Mouse (Mus musculus): ENCODE measurements at regions not wholly inside any gene's neighbourhood (a gene's known extent, or its start where the extent isn't known, plus 50 kb on each side); places are given as distances from the start of the nearest gene placed in this dataset.

DNA sequence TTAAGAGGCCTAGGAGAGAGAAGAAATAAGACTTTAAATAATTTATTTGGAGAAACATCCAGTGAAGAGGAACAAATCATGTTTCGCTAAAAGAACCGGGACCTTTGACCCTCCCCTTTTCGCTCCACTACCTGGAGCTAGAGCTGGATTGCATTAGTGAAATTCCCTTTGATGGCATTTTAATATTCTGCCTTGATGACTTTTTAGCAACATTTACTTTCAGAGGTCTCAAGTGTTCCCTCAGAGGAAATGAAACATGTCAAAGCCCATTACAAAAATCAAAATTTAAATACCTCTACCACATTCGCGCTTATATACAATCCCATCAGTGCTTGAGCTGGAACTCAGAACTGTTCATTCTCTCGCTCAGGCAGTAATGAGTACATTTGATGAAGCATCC, 297.0 kb upstream of the Gm10295 start:
- Histone ChIP-seq H3K36me3 (ENCODE audit: control insufficient read depth, insufficient read depth, low read length) (no peaks in the 10 kb centered on the region), H3K27ac (ENCODE audit: low read depth, low read length) (no peak overlapping the region), H3K4me2 (replicated peaks; ENCODE audit: low read depth, low read length) (no peak overlapping the region), H3K4me1 (ENCODE audit: control insufficient read depth, insufficient read depth, low read length) (no peaks in the 10 kb centered on the region), H3K4me3 (ENCODE audit: low read length) (no peak overlapping the region), H3K9me3 (ENCODE audit: control insufficient read depth, low read length) (no peaks in the 10 kb centered on the region), H3K9ac (ENCODE audit: low read depth, low read length) (no peak overlapping the region), H3K27me3 (ENCODE audit: control insufficient read depth, insufficient read depth, low read length) (no peaks in the 10 kb centered on the region)
- 59% methylated on average over 6 of the region's 6 CpGs for WGBS
- ATAC-seq (ENCODE audit: low FRiP score, low TSS enrichment), result 0 out of 2 replicates have a peak, but pooled peaks have one; percentile 12

DNA sequence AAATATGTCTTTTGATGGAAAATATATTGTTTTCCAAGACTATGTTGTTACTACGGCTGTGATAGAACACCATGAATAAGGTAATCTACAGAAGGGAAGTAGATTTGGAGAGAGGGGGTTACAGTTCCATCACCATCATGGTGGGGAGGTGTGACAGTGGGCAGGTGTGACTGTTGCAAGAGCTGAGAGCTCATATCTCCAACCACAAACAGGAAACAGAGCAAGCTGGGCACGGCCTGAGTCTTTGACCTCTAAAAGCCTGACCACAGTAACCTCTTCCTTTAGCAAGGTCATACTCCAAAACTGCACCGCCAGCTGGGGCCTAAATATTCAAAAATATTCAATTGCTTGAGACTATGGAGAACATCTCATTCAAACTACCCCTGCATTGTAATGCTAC, 295.7 kb upstream of the Gm10295 start:
- WGBS, result 87% methylated on average over 3 of the region's 3 CpGs
- no peak overlapping the region for H3K4me3 ChIP-seq (ENCODE audit: low read length)
- no peaks in the 10 kb centered on the region for H3K4me1 ChIP-seq (ENCODE audit: control insufficient read depth, insufficient read depth, low read length)
- no peaks in the 10 kb centered on the region for H3K36me3 ChIP-seq (ENCODE audit: control insufficient read depth, insufficient read depth, low read length)
- H3K9me3 ChIP-seq (ENCODE audit: control insufficient read depth, low read length), result no peaks in the 10 kb centered on the region
- no peaks in the 10 kb centered on the region for H3K27me3 ChIP-seq (ENCODE audit: control insufficient read depth, insufficient read depth, low read length)
- H3K27ac ChIP-seq (ENCODE audit: low read depth, low read length), result no peak overlapping the region
- ATAC-seq (ENCODE audit: low FRiP score, low TSS enrichment), result no peak
- no peak overlapping the region for H3K4me2 ChIP-seq (replicated peaks; ENCODE audit: low read depth, low read length)
- no peak overlapping the region for H3K9ac ChIP-seq (ENCODE audit: low read depth, low read length)

DNA sequence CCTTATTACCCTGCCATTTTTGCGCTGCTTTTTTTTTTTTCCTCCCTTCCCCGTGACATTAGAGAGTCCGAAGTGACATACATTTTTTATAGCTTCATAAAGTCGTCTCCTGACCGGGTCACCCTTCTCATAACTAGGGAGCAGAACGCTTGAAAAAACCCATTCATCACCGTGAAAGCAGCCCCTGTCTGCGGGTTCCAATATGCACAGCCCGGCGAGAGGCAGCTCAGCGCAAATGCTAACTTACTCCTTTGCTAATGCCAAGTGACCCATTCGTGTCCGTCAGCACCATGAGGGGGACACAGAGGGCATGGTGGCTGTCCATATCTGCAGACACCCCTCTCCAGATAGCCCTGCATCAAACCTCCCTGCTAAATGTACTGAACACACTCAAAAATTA, 271.8 kb upstream of the Gm10295 start:
- H3K4me1 ChIP-seq (ENCODE audit: control insufficient read depth, insufficient read depth, low read length), result 0 out of 2 replicates have a peak, but pooled peaks cover 3% of the 10 kb centered on the region
- no peak overlapping the region for H3K27ac ChIP-seq (ENCODE audit: low read depth, low read length)
- no peaks in the 10 kb centered on the region for H3K27me3 ChIP-seq (ENCODE audit: control insufficient read depth, insufficient read depth, low read length)
- peak overlapping the region; percentile 10; the same call in 1 of the 2 replicates for H3K4me2 ChIP-seq (replicated peaks; ENCODE audit: low read depth, low read length)
- H3K4me3 ChIP-seq (ENCODE audit: low read length), result no peak overlapping the region
- H3K36me3 ChIP-seq (ENCODE audit: control insufficient read depth, insufficient read depth, low read length), result no peaks in the 10 kb centered on the region
- WGBS, result 22% methylated on average over 13 of the region's 13 CpGs
- no peak overlapping the region for H3K9ac ChIP-seq (ENCODE audit: low read depth, low read length)
- no peak for ATAC-seq (ENCODE audit: low FRiP score, low TSS enrichment)
- H3K9me3 ChIP-seq (ENCODE audit: control insufficient read depth, low read length), result no peaks in the 10 kb centered on the region

DNA sequence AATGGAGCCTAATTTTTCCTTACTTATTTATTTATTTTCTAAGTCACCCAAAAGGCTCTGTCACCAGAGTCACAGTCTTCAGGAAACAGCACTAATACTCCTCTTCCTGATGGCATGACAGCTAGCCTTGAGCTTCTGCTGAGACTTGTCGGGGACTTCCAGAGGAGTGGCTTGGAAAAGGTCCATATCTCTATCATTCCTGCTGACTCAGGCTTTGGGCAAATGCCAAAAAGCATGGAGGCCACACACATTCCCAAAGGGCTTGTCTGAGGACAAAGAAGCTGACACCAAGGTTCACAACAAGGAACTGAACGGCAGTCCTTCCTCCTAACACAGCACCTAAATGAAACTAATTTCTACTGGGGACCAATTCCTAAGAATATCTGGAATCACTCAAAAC, 251.9 kb upstream of the Gm10295 start:
- Histone ChIP-seq H3K4me1 (ENCODE audit: control insufficient read depth, insufficient read depth, low read length) (no peaks in the 10 kb centered on the region), H3K27ac (ENCODE audit: low read depth, low read length) (no peak overlapping the region), H3K4me2 (replicated peaks; ENCODE audit: low read depth, low read length) (no peak overlapping the region), H3K9me3 (ENCODE audit: control insufficient read depth, low read length) (no peaks in the 10 kb centered on the region), H3K27me3 (ENCODE audit: control insufficient read depth, insufficient read depth, low read length) (no peaks in the 10 kb centered on the region), H3K4me3 (ENCODE audit: low read length) (no peak overlapping the region), H3K9ac (ENCODE audit: low read depth, low read length) (no peak overlapping the region), H3K36me3 (ENCODE audit: control insufficient read depth, insufficient read depth, low read length) (no peaks in the 10 kb centered on the region)
- no peak for ATAC-seq (ENCODE audit: low FRiP score, low TSS enrichment)
- 63% methylated on average over 2 of the region's 2 CpGs for WGBS

DNA sequence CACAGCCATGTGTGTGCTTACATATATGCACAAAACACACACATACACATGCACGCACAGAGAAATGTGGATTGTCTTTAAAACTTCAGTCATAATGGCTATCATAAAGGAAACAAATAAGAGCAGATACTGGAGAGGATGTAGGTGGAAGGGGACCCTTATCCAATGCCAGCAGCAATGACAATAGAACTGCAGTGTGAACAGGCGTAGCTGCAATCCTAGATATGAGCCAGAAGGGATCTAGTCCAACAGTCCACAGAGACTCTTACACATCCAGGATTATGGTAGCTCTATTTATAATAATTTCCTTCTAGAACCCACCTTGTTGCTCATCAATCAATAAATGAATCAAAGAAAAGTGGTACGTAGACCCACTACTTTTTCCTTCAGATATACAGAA, 245.5 kb upstream of the Gm10295 start:
- Histone ChIP-seq H3K27me3 (ENCODE audit: control insufficient read depth, insufficient read depth, low read length) (no peaks in the 10 kb centered on the region), H3K4me1 (ENCODE audit: control insufficient read depth, insufficient read depth, low read length) (no peaks in the 10 kb centered on the region), H3K9me3 (ENCODE audit: control insufficient read depth, low read length) (no peaks in the 10 kb centered on the region), H3K4me2 (replicated peaks; ENCODE audit: low read depth, low read length) (no peak overlapping the region), H3K9ac (ENCODE audit: low read depth, low read length) (no peak overlapping the region), H3K36me3 (ENCODE audit: control insufficient read depth, insufficient read depth, low read length) (no peaks in the 10 kb centered on the region), H3K27ac (ENCODE audit: low read depth, low read length) (no peak overlapping the region), H3K4me3 (ENCODE audit: low read length) (no peak overlapping the region)
- WGBS, result 95% methylated on average over 3 of the region's 3 CpGs
- ATAC-seq (ENCODE audit: low FRiP score, low TSS enrichment), result no peak

DNA sequence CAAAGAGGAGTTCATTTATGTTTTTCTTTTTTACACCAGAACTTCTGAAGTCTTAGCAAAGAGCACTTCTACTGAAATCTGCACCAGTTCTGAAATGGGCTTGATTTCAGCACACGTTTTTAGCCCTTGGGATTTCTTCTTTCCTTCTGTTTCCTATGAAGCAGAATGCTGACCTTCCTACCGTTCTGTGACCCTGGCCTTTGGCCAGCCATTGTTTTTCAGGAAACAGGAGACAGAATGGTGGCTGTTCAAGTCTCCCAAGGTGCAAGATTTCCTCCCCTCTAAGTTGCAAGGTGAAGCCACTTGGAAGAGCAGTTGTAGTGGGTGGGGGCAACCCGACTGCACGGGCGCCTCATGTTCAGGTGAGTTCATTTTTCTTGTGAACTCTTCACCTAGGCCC, 236.3 kb upstream of the Gm10295 start:
- H3K27me3 ChIP-seq (ENCODE audit: control insufficient read depth, insufficient read depth, low read length), result no peaks in the 10 kb centered on the region
- no peak for ATAC-seq (ENCODE audit: low FRiP score, low TSS enrichment)
- H3K4me1 ChIP-seq (ENCODE audit: control insufficient read depth, insufficient read depth, low read length), result no peaks in the 10 kb centered on the region
- H3K36me3 ChIP-seq (ENCODE audit: control insufficient read depth, insufficient read depth, low read length), result no peaks in the 10 kb centered on the region
- H3K9ac ChIP-seq (ENCODE audit: low read depth, low read length), result no peak overlapping the region
- no peak overlapping the region for H3K4me2 ChIP-seq (replicated peaks; ENCODE audit: low read depth, low read length)
- no peak overlapping the region; the same call in 1 of the 2 replicates for H3K27ac ChIP-seq (ENCODE audit: low read depth, low read length)
- no peak overlapping the region for H3K4me3 ChIP-seq (ENCODE audit: low read length)
- no peaks in the 10 kb centered on the region for H3K9me3 ChIP-seq (ENCODE audit: control insufficient read depth, low read length)
- WGBS, result 64% methylated on average over 5 of the region's 5 CpGs

- no peak for ATAC-seq (ENCODE audit: low FRiP score, low TSS enrichment)
- WGBS, result 28% methylated on average over 1 of the region's 1 CpGs
These were observed 232.3 kb upstream of the Gm10295 start for GRCm38 (mm10) chr7:71583443-71584055.

GRCm38 (mm10) chr7:71581746-71582145, 230.5 kb upstream of the Gm10295 start:
- H3K27me3 ChIP-seq (ENCODE audit: control insufficient read depth, insufficient read depth, low read length), result no peaks in the 10 kb centered on the region
- H3K9ac ChIP-seq (ENCODE audit: low read depth, low read length), result no peak overlapping the region
- H3K4me2 ChIP-seq (replicated peaks; ENCODE audit: low read depth, low read length), result no peak overlapping the region
- 13% methylated on average over 3 of the region's 3 CpGs for WGBS
- H3K27ac ChIP-seq (ENCODE audit: low read depth, low read length), result no peak overlapping the region
- no peak overlapping the region for H3K4me3 ChIP-seq (ENCODE audit: low read length)
- no peaks in the 10 kb centered on the region for H3K36me3 ChIP-seq (ENCODE audit: control insufficient read depth, insufficient read depth, low read length)
- peak; percentile 64; the same call in 1 of the 2 replicates for ATAC-seq (ENCODE audit: low FRiP score, low TSS enrichment)
- no peaks in the 10 kb centered on the region for H3K4me1 ChIP-seq (ENCODE audit: control insufficient read depth, insufficient read depth, low read length)
- H3K9me3 ChIP-seq (ENCODE audit: control insufficient read depth, low read length), result no peaks in the 10 kb centered on the region

More at GRCm38 (mm10) chr7:71583443-71584055, 232.3 kb upstream of the Gm10295 start:
- Histone ChIP-seq H3K4me1 (ENCODE audit: control insufficient read depth, insufficient read depth, low read length) (no peaks in the 10 kb centered on the region), H3K4me3 (ENCODE audit: low read length) (no peak overlapping the region), H3K4me2 (replicated peaks; ENCODE audit: low read depth, low read length) (no peak overlapping the region), H3K27me3 (ENCODE audit: control insufficient read depth, insufficient read depth, low read length) (no peaks in the 10 kb centered on the region), H3K9me3 (ENCODE audit: control insufficient read depth, low read length) (no peaks in the 10 kb centered on the region), H3K9ac (ENCODE audit: low read depth, low read length) (no peak overlapping the region), H3K36me3 (ENCODE audit: control insufficient read depth, insufficient read depth, low read length) (no peaks in the 10 kb centered on the region), H3K27ac (ENCODE audit: low read depth, low read length) (no peak overlapping the region)

DNA sequence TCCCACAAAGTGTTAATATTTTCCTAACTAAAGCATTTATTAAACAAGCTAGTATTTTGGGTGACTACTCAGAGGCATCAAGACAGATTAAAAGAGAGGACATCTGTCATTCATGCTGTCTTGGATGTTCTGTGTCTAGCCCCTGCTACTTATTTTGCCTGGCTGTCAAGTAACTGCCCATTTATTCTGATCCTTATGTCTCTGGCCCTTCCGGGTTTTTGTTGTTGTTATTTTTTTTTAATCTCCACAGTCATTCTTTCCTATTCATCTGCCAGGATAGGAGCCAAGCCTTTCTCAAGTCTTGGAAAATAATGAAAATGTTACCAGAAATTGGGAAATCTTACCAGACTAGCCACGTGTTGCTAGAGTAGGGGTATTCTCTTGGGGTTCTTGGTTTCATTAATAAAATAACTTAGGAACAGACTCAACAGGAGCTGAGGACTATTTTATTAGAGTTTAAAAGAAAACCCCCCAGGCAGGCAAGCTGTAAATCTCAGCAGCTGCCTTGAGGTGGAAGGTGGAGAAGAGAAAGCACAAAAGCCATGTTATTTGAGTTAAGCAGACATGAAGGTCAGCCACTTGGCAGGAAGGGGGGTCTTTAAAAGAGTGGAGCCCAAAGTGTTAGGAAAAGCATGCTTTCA, 209.1 kb upstream of the Gm10295 start:
- no peak; the same call in 1 of the 2 replicates for ATAC-seq (ENCODE audit: low FRiP score, low TSS enrichment)
- 29% methylated on average over 2 of the region's 2 CpGs for WGBS
- H3K27me3 ChIP-seq (ENCODE audit: control insufficient read depth, insufficient read depth, low read length), result no peaks in the 10 kb centered on the region
- H3K4me2 ChIP-seq (replicated peaks; ENCODE audit: low read depth, low read length), result no peak overlapping the region
- H3K9ac ChIP-seq (ENCODE audit: low read depth, low read length), result no peak overlapping the region
- H3K4me3 ChIP-seq (ENCODE audit: low read length), result no peak overlapping the region
- no peaks in the 10 kb centered on the region for H3K36me3 ChIP-seq (ENCODE audit: control insufficient read depth, insufficient read depth, low read length)
- H3K27ac ChIP-seq (ENCODE audit: low read depth, low read length), result no peak overlapping the region
- H3K9me3 ChIP-seq (ENCODE audit: control insufficient read depth, low read length), result 0 out of 2 replicates have a peak, but pooled peaks cover 2% of the 10 kb centered on the region
- H3K4me1 ChIP-seq (ENCODE audit: control insufficient read depth, insufficient read depth, low read length), result no peaks in the 10 kb centered on the region
